Mouse (Mus musculus): ENCODE measurements around the gene Bmyc.
"Not testable (repeated sequence)": the region's sequence is repeated elsewhere in the genome, so short reads cannot be mapped to it uniquely, and the experiment has no call there.

Gene Bmyc

DNA sequence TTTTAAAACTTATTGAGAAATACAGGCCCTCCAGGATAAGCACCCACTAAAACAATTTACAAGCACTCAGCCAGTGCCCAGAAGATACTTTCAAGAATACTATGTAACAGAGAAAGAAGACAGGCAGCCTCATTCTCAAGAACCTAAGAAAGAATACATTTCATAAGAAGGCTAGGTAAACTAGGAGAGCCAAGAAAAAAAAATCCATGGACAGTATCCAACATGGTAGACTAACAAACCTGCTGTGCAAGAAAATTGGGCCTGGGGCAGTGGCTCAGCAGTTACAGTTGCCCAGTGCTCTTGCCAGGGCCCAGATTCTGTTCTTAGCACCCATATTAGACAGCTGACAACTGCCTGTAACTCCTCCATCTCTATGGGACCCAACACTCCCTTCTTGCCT, 10.7 kb downstream of the Bmyc start:
- DNase-seq (ENCODE audit: low spot score in 2 of 2) = no peak

DNA sequence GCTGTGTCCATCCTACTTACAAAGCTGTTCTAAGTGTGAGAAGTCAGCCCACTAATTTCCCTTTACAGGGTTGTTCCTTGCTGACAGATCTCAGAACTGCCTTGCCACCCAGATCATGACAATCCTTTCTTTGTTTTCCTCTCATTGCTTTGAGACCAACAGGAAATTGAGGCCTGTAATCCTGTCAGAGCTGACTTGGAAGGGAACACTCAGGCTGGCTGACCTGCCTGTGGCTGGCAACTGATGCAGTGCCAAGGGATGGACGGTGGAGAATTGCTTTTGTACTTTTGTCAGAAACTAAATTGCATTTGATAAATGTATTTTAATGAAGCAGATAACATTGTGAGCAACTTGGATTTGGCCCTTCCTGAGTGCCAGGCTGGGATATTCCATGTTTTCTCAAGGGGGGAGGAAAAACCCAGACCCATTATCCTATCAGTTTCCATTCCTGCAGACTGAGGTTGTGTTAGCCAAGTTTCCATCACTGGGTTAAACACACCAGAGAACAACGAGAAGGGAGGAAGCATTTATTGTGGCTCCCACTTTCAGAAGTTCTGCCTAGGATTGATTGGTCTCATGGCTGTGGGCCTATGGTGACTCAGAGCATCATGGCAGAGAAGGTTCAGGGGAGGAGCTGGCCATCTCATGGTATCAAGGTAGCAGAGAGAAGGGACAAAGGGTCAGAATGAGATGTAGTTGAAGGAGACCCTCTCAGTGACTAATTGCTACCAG, 26.8 kb downstream of the Bmyc start:
- no peak for DNase-seq (ENCODE audit: low spot score in 2 of 2)

DNA sequence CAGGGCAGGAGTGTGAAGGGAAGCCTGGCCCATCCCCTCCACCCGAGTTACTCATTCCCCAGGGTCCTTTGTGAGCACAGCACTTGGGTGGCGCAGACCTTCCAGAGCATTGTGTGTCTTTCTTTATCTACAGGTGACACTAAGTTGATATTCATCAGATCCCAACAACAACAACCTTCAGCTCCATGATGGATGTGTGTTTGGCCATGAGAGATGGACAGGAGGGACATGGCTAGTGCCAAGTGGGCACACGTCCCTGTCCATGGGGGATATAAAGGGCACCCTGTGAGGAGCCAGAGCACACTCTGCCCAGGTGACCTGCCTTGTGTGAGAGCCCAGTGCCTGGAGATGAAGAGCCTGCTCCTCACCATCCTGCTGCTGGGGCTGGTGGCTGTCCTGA, 30.2 kb downstream of the Bmyc start, which contains the start of gene Obp2b:
TSS of gene Obp2b (plus strand) at position 301 of the 400 bp plus-strand sequence.
- not testable (repeated sequence) for DNase-seq (ENCODE audit: low spot score in 2 of 2)

DNA sequence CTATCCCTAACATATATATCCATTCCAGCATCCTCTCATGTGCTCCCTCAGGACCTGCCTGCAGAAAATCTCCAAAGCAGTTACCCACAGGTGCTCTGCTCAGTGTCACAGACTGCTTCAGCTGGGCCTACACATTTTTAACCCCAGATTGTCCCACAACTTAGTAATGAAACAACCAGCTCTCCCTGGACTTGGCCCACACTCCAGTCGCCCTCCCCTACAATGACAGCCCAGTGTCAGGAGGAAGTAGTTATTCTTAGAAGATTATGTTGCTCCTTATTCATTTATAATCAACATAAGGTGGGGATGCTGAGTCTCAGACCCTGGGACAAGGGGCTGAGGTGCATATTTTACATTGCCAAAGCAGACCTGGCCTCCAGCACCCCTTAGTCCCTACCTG, 35.1 kb downstream of the Bmyc start:
- DNase-seq (ENCODE audit: low spot score in 2 of 2) = no peak

DNA sequence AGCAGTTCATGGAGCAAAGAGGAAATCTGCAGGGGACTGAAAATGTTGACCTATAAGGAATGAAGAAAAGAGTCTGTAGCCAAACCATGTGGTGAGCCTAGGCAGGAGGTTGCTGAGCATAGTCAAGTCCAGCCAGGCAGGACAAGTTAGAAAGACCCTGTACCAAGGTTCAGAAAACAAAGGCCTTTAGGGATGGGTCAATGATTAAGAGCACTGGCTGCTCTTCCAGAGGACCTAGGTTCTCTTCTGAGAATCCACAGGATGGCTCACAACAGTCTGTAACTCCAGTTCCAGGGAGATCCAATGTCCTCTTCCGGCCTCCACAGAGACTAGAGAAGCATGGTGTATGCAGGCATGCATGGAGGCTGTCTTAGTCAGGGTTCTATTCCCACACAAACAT, 47.7 kb downstream of the Bmyc start:
- DNase-seq (ENCODE audit: low spot score in 2 of 2) = no peak
